Mouse (Mus musculus) c-Kit-positive CD71-positive TER-119-positive erythroid progenitor cells, embryonic 14.5 days (primary cell): ENCODE measurements around the gene Btbd16.
A peak's percentile ranks its signal among the peaks of the same experiment; 100 is the strongest.

Experiments used
- DNase-seq: peaks from one replicate; pipeline ENCODE4 v3.0.0-alpha.2; 2013; ENCODE audit warnings: low spot score

Gene Btbd16

DNA sequence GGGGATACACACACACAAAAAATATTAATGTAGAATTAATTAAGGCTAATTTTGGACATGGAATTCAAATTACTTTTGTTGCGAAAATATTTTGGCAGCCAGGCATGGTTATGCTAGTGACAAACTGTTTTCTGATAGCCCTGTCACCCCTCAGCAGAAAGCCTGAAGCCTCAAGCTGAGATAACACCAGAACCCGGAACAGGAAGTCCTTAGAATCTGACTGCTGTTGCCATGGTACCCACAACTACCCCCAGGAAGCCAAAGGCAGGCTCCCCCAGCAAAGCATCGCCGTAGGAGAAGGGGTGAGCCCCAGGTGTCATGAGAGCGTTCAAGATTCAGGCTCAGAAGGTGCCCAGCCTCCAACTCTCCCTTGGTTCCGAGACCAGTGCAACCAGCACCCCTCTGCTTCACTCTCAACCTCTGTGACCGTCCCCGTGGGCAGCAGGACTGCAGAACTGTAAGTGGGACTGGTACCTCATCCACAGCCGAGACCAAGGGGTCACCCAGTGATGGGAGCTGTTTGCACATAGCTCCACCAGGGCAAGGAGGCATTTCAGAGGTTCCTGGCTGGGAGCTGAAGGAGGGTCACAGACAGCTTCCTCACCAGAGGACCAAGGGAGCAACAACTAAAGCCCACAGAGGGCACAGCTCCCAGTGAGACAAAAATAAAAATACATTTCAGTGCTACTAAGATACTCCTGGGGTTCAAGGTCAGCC, at the start of gene Btbd16:
Gene Btbd16 (plus strand): TSS at position 156 of the 717 bp plus-strand sequence.
- no peak for DNase-seq

DNA sequence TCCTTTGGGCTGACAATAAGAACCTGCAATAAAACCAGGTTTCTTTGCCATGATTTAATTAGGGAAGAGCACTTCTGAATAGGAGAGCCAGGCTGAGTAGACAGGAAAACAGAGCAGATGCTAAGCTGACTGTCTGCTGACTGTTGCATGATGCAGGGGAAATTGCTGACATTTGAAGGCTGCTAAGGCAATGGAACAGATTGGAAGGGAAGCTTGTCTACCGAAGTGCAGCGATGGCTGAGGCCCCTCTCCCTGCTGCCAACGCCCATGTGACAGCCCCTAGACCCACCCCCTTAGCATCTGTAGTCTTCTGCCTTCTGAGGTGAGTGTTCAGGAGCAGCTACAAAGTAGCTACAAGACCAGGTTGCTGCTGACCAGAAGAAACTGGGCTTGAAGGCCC, 47.7 kb upstream of the Btbd16 start:
- DNase-seq: no peak

DNA sequence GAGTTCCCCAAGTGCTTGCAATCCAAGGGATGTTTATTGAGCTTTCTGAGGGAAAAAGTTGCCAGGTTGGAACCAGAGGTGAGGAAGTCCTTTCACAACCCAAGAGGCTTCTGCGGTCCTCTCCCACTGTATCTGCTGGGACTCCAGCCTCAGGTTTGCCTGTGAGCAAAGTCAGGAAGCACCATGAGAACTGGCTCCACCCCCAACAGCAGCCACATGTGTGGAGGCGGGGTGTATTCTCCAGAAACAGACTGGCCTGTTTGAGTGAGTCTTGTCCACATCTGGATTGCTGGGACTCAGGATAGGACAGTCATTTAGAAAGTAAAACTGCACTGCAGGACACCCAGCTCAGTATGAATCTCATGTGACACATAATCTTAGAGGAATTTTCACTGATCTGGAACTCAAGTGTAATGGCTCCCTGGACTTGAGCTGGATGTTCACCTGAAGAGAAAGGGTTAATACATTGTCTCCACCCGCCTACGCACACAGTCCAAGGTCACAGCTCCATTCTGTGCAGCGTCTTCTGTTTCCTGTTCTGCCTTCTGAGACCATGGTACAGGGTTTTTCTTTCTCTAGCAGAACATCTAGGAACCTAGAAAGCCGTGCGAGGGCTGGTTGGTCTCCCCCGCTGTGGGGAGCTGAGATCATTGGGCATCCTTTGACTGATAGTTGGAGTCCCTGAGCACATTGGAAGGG, 47.0 kb upstream of the Btbd16 start:
- DNase-seq: no peak

DNA sequence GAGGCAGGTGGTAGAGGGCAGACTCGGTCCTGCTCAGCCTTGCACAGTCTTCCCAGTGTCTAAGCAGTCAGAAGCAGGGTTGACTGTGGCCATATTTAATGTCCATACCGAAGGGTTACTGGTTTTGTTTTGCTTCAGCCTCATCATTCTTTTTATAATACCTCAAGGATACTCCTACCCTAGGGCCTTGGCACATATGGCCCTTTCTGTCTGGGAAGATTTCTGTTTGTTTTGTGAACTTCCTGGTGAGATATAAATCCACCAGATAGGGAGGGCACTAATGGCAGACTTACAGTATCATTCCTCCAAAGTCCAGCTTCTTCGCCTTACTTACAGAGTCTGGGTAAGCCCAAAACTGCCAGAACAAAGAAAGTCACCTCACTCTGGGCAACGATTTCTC, 46.3 kb upstream of the Btbd16 start:
- DNase-seq: no peak

DNA sequence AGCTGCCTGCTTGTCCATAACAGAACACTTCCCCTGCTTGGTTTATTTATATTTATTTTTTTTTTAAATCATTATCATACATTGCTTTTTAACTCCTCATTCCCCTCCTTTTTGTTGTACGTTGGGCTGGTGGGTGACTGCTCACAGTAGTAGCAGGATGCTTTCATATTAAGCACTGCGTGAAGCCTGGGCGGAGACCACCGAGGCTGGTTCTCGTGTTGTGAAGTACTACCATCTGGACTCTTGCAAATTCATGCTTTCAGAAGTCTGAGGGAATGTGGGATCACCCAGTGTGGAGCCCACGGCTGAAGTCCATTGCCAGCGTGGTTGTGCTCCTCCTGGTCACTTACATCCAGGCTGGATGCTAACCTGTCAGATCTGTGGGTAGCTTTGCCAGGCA, 42.1 kb upstream of the Btbd16 start:
- DNase-seq: no peak

DNA sequence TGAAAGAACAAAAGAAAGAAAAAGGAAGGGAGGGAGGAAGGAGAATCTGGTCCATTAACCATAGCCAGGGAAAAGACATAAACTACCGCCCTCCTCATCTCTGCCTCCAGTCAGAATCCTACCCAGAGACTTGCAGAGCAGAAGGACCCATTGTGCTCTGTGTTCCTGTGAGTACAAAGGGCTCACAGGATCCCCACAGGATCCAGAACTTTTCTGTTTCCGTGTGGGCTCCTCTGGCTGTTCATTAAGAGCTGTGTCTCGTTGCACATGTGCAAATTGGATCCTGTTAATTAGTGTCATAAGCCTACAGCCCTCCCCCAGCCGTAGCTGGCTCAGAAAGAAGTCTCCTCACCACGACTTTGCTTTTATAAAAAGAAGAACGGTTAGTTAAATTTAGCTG, 41.0 kb upstream of the Btbd16 start:
- DNase-seq: no peak

DNA sequence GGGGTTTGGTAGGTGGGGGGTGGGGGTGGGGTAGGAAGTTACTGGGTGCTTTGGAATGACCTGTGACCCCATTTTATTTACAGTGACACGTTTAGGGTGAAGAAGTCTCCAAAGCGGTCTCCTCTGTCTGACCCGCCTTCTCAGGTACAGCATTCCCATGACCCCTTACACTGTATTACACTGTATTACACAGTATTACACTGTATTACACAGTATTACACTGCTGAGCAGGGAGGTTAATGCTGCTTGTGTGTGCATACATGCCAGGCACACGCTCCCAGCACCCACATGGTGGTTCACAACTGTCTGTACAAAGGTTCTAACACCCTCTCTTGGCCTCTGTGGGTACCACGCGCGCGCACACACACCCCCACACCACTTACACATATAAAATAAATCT, 40.4 kb upstream of the Btbd16 start:
- no peak for DNase-seq

DNA sequence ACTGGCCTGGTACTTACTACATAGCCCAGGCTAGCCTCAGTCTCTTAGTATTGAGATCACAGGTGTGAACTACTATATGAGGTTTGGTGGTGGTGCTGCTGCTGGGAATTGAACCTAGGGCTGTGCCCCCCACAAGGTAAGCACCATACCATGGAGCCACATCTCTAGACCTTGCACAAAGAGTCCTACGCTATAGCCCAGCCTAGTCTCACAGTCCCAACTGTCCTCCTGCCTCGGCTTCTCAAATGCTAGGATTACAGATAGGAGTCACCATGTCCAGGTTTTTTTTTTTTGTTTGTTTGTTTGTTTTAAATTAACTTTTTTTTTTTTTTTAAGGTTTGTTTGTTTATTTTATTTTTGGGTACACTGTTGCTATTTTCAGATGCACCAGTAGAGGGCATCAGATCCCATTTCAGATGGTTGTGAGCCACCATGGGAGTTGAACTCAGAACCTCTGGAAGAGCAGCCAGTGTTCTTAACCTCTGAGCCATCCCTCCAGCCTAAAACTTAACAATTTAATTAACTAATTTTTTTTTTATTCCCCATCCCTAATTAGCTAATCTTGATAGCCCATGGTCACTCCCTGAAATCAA, 39.6 kb upstream of the Btbd16 start:
- DNase-seq: peak; percentile 5

DNA sequence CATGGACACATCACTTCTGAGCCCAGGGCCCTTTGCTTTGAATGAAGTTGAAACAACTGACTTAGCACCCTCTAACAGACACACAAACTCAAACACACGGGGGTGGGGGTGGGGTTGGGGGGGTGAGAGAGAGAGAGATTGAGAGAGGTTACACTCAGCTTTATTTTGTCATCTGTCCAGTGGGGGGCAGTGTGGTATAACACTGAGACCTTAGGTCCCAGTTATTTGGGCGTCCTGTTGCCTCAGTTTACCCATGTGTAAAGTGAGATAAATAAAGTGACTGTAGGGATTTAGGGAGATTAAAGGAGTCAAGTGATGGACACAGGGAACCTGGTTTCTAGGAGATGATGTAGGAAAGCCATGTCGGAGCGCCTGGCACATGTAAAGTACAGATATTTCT, 32.8 kb upstream of the Btbd16 start:
- DNase-seq: no peak

DNA sequence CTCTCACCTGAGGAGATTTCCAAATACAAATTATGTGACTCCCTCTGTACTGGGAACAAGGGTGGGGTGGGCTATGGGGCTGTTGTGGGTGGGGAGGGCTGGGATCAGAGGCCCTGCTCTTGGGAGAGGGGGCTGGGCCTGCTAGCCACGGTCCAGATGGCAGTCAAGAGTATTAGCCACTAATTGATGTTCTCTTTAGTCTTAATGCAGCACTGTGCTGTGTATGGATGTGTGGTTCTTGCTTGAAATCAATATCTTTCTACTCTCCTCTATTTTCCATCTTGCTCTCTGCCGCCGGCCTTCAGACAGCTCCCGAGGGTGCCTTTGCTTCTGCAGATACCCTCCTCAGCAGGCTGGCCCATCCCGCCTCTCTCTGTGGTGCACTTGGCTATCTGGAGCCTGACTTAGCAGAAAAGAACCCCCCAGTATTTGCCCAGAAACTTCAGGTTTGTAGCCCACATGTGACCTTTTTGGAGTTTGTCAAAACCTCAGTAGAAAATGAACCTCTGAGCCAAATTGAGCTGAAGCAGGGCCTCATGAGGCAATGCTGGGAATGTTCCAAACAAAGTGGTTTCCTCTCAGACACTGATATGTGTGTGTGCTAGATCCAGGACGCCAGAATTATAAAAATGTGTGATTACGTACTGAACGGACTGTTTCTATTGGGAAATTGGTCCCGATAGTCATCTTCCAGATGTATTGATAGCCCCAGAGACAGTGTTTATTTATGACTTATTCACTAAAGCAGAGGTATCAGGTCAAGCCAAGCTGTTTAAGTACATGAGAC, 30.4 kb upstream of the Btbd16 start:
- DNase-seq: no peak

DNA sequence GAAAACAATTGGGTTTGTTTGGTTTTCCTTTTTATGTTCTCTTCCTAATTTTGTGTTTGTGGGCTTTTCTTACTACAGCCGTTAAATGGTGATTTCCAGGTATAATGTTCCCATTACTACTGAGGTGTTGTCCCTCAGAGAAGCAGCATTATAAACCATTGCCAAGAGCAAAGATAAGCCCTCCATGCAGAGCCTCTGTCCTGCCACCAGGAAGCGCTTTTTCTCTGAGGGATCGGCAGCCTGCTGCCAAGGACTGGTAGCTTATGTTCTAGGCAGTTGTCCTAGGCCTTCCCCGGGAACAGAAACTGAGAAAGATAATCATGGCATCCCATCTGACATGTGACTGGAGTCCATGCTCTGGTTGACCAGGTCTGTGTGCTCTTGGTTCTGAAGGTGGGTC, 24.7 kb upstream of the Btbd16 start:
- no peak for DNase-seq

DNA sequence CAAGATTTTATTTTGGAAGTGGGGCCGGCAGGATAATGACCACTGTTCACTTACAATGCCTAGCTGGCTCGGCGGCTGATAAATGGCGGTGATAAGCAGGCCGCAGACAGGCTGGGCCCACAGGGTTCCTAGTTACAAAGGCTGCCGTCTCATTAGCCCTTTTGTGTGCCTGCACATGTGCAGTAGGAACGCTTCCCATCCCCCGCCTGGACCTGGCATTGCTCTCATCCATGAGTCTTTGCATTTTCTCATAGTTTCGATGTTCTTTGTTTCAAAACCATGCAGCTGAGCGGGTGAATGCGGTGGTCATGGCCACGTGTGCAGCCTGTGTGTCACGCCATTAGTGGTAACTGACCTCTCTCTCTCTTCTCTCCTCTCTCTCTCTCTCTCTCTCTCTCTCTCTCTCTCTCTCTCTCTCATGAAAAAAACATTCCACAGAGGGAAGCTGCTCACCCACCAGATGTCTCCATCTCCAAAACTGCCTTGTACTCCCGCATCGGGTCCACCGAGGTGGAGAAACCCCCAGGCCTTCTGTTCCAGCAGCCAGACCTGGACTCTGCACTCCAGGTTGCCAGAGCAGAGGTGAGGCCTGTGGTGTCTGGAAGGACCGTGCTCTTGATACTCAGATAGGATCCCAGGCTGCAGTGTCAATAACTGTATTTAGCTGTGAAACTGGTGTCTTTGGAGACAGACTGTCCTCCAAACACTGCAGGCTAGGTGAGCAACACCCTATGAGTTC, 22.9 kb upstream of the Btbd16 start:
- DNase-seq: no peak

DNA sequence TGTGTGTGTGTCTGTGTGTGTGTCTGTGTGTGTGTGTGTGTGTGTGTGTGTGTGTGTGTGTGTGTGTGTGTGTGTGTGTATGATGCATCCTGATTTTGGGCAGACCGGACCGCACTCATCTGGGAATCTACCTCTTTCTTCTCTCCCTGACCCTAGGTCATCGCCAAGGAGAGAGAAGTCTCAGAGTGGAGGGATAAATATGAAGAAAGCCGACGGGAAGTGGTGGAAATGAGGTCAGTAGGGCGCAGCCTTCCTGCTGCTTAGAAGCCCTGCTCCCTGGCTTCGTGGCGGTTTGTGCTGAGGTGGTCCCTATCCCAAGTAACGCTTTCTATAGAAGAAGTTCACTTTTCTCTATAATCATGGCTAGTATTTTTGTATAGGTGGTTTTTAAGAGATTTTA, 22.2 kb upstream of the Btbd16 start:
- DNase-seq: no peak

DNA sequence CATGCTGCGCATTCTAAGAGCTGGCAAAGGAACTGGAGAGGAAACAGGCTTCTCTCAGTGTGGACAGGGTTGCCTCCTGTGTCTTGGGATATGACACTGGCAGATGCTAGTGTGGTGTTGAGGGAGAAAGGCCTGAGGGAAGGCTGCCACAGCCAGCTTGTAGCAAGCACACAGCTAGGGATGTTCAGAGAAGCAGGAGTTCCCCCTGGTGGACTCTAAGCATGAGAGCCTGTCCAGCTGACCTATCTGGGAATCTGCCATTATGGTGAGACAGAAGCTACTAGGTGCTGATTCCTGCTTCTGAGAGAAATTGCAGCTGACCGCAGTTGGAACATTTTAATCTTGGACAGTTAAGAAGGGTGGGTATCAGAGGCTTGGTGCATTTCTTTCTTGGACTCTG, 19.1 kb upstream of the Btbd16 start:
- no peak for DNase-seq

DNA sequence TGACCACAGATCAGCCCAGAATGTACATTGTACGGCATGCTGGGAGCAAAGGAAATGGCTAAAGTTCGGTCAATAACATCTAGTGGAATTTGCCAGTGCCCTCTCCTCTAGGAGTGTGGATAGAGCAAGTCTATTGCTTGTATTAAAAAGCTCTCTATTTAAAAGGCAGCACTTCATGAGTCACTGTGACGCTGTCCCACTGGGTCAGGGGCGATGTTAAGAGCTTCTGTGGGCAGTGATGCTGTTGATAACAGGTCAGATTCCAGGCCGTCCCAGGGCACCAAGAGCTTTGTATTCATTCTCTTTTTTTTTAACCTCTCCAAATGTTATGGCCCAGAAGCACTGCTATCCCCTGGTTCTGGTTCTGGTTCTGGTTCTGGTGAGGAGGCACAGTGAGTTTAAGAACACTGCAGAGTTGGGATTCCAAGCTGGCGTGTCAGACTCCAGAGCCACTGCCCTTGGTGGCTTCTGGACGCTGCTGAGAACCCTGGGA, 17.5 kb upstream of the Btbd16 start:
- DNase-seq: no peak

DNA sequence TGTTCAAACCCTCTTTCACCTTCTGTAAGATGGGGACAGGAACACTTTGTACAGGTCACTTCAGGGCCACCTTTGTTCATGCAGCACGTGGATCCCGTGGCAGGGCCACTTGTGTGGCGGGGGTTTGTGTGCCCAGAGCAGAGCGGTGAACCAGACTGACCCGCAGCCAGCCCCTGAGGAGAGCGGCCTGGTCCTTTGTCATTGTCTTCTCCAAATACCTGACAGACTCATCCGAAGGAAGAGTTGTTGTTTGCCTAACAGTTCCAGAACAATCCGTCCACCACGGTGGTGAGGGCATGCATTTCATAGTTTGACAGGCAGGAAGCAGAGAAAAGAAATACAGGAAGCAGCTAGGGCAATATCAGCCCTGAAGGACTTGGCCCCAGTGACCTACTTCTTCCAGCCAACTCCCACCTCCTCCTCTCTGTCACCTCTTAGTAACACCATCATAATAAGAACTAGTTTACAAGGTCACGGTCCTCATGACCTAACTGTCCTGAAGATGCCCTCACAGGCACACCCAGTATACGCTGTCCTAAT, 16.5 kb upstream of the Btbd16 start:
- DNase-seq: no peak

DNA sequence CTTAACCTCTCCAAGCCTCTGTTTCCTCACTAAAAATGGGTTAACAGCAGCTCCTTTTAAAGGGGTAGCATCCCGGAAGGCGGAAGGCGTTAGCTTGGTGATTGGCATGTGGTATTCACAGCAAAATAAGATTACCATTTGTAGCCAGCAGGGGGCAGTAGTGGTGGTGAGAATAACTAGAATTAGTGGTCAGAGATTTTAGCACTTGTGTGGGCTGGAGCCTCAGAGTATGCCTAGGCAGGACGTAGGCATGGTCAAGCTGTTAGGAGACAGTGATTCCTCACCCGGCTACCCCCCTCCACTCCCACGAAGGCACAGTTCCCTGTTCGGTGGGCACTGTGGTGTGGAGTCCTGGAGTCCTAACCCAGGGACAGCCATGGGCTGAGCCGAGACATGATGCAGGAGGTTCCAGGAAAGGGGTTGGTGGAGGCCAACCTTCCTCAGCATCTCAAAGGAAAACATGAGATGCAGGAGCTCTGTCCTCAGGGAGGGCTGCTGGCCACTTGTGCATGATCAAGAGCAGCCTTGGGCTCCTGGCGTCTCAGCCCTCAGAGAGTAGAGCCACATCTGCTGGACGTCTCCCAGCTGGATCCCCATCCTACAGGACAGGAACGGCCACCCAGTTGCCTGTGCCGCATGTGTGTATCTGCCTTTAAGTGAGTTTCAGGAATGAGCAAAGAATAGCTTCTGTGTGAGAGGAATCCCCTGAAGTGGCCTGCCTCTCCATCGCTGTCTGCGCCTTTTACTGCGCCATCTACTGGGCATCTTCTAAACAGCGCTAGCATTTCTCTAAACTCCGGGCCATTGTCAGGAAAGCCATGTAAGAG, 11.6 kb upstream of the Btbd16 start:
- DNase-seq: peak; percentile 45

DNA sequence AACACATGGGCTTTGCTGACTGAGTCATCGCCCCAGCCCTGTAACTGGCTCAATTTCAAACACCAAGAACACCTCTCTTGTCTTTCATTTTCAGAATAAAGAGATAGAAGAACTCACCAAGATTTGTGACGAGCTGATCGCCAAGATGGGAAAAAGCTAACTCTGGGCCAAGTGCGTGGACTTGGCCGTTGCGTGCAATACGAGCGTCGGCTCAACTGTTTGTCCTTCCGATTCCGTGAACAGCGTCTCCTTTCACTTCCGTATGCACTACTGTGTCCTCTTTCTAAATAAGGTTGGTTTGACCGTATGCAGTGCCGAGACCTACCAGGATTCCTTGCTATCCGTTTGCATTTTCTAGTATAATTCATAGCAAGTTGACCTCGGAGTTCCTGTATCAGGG, 9.7 kb upstream of the Btbd16 start:
- no peak for DNase-seq

DNA sequence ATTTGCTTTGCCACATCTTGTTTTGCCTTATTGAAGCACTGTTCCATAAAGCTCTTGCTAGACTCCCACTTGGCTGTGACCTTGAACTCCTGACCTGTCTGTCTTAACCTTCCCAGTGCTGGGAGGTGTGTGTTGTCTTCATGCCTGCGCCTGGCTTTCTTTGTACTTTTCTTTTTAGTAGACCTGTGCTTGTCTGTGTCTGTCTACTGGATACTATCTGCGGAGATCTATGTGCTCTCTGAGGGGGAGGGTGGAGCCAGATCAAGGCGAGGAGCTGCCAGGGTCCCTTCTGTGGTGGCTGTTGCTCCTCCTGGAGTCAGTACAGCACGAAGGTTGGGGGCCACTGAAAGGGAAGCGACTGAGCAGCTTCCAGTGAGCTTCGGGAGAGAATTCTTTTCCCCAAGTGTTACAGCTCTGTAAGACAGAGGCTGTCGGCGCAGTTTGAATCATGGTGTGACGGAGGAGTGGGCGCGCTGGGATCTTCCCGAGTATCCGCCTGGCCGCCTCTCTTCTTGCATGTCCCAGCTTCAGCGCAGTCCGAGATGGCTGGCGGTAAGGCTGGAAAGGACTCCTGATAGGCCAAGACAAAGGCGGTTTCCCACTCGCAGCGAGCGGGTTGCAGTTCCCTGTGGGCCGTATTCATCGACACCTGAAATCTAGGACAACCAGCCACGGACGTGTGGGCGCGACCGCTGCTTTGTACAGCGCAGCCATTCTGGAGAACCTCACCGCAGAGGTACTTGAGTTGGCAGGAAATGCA, 7.3 kb upstream of the Btbd16 start:
- no peak for DNase-seq

DNA sequence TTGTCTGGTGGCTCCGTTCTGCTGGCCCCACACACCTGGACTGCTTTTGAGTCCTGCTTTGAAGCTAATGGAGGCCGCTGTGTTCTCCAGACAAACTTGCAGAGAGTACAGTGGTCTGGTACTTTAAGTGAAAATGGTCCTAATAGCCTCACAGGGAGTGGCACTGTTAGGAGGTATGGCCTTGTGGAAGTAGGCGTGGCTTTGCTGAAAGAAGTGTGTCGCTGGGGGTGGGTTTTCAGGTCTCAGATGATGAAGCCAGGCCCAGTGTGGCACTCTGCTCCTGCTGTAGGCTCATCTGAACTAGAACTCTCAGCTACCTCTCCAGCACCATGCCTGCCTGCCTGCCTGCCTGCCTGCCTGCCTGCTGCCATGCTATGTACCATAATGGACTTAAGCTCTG, 5.7 kb upstream of the Btbd16 start:
- DNase-seq: no peak
